Mouse (Mus musculus): ENCODE results near the gene Mttp. TPM values are rescaled to one million over a fixed set of nuclear protein-coding genes. Genes with fewer than 3 reads are reported as not detected.
A peak's percentile ranks its signal among the peaks of the same experiment; 100 is the strongest.

Mttp gene
- total RNA-seq, 2 experiments from 2014 or later: 4.0 to 4.1 TPM

DNA sequence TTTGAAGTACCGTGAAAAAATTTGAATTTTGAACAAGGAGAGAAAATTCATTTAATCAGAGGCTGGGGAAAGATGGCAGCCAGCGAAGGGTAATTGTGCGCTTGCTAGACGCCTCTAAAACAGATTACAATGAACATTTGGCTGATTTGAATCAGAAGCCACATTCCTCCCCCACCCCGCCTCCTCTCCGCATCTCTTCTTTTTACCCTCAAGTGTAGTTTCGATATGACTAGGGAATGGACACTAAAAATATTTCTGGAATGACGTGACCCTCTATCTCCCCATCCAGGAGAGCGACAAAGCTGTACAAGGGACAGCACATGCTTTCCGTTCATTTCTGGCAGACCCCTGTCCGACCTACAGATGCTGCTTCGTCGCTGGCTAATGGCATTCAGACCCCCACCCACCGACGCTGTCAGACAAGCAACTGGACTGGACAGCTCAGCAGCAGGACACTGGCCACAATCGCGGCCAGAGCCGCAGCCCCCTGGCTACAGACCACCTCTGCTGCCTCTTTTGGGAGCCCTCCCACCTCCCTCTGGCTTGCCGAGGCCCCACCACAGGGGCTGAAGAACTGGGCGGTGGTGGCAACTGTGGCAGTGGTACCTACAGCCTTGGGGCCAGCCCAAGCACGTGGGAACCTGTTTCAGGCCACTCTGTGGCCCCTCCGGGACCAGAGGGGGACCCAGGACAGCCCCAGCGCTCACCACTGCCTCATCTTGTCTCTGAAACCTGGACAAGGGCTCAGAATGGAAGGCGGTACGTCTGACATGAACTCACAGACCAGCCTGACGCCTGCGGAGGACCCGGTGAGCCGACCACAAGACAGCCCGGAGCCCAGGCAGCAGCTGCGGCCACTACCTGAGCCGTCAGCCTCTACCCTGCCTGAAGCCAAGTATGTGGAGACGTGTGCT is 79.8 kb downstream of the Mttp start, which contains the start of gene 1110002E22Rik:
Gene 1110002E22Rik, plus strand, starts transcription at position 321 of the 914 bp plus-strand sequence.
- intact Hi-C loops (cut with DNase I): no loop called here
- peak; percentile 48 to 67 for DNase-seq (ENCODE audit: low spot score in 2 of 2)

GRCm38 (mm10) chr3:138063731-138064329 is 80.9 kb downstream of the Mttp start:
- intact Hi-C loops (cut with DNase I): no loop called here
- peak in 1 of 2 experiments; percentile 43 for DNase-seq (ENCODE audit: low spot score in 2 of 2)

GRCm38 (mm10) chr3:138062673-138063072 is 82.1 kb downstream of the Mttp start:
- intact Hi-C loops (cut with DNase I): no loop called here

GRCm38 (mm10) chr3:138061205-138061911 is 83.4 kb downstream of the Mttp start:
- DNase-seq (ENCODE audit: low spot score in 2 of 2): no peak
- intact Hi-C loops (cut with DNase I): no loop called here

More at GRCm38 (mm10) chr3:138062673-138063072, 82.1 kb downstream of the Mttp start:
- DNase-seq (ENCODE audit: low spot score in 2 of 2): no peak

GRCm38 (mm10) chr3:138060429-138060828 is 84.3 kb downstream of the Mttp start:
- no peak for DNase-seq (ENCODE audit: low spot score in 2 of 2)

DNA sequence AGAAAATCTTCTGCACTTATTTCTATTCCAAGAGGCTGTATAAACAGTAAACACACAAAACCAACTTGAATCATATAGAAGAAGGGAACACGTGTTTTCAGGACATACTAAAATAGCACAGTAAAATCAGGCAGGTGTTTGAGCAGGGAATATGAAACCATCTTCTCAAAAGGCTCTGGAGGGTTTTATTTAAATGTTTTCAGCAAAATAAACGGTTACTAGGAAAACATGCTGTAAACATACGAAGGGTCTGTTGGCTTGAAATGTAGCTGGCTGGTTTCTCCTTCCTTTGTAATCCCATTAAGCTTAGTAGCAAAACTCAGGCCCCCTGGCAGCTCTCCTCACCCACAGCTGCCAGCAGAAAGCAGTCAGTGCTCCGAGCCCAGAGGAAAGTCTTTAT is 86.5 kb downstream of the Mttp start:
- intact Hi-C loops (cut with DNase I): no loop called here
- DNase-seq (ENCODE audit: low spot score in 2 of 2): no peak

More at GRCm38 (mm10) chr3:138060429-138060828, 84.3 kb downstream of the Mttp start:
- intact Hi-C loops (cut with DNase I): no loop called here

DNA sequence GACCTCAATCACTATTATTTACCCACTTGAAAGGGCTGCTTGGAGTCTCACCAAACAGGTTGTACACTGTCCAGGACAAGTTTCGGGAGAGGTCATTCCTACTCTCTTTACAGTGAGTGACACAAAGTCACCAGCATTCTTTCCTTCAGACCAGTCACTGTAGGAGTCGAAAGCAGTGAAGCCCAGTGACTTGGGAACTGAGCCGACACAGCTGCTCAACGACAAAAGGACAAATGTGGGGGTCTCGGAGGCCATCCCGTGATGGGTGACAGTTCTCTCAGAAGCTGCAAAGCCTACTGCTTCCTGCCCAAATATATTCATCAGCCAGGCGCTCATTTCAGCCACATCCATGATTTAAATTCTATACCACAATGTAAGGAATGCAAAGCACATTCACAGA is 87.8 kb downstream of the Mttp start:
- intact Hi-C loops (cut with DNase I): no loop called here
- no peak for DNase-seq (ENCODE audit: low spot score in 2 of 2)

GRCm38 (mm10) chr3:138053969-138054368 is 90.8 kb downstream of the Mttp start:
- no peak for DNase-seq (ENCODE audit: low spot score in 2 of 2)
- intact Hi-C loops (cut with DNase I): no loop called here

DNA sequence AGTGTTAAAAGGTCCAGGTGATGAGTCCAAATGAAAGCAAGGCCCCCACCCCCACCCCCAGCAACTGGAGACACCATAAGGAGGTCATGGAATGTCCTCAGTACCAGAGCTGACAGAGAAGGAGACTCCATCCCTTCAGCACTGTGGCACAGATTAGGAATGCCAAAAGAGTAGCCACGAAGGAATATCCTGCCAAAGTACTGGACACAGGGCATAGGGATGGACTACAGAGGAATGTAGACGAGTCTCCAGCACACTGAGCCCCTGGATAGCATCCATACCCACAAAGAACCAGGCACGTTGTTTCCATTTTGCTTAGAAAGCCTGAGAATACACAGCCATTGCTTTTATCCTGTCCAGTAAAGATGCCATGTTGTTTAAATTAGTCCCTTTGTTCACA is 93.3 kb downstream of the Mttp start:
- intact Hi-C loops (cut with DNase I): no loop called here
- no peak for DNase-seq (ENCODE audit: low spot score in 2 of 2)

DNA sequence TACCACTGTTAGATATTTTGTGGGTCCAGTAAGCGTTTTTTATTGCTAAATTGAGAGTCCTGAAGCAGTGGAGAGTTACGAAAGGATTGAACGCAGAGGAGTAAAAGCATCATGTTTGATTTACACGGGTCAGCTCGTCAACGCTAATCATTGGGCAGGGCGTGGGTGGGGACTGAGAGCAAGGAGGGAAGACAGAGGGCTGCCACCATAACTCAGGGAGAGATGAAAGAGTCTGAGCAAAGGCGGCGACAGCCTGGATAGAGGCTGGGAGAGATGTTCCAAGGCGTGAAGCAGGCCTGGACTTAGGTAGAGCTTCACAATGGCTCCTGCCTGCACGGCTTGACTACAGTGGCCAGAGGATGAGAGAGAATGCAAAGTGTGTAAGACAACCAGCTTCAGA is 94.0 kb downstream of the Mttp start:
- intact Hi-C loops (cut with DNase I): no loop called here
- DNase-seq (ENCODE audit: low spot score in 2 of 2): no peak

- intact Hi-C loops (cut with DNase I): no loop called here
- DNase-seq (ENCODE audit: low spot score in 2 of 2): no peak
Measured at GRCm38 (mm10) chr3:138049555-138049954, 95.2 kb downstream of the Mttp start.

DNA sequence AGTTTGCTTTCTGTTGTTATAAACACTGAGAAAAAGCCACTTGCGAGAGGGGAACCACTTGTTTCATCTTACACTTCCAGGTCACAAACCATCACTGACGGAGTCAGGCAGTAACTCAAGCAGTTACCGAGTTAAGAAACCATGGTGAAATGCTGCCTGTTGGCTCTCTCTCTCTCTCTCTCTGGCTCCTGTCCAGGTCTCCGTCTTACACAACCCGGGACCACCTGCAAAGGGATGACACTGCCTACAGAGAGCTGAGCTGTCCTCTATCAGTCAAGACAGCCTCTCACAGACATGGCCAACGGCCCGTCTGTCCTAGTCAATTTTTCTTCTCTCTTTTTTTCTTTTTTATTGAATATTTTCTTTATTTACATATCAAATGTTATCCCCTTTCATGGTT is 101.5 kb downstream of the Mttp start:
- intact Hi-C loops (cut with DNase I): no loop called here
- no peak for DNase-seq (ENCODE audit: low spot score in 2 of 2)

- intact Hi-C loops (cut with DNase I): no loop called here
- DNase-seq (ENCODE audit: low spot score in 2 of 2): no peak
Measured at GRCm38 (mm10) chr3:138041591-138042301, 103.0 kb downstream of the Mttp start.

DNA sequence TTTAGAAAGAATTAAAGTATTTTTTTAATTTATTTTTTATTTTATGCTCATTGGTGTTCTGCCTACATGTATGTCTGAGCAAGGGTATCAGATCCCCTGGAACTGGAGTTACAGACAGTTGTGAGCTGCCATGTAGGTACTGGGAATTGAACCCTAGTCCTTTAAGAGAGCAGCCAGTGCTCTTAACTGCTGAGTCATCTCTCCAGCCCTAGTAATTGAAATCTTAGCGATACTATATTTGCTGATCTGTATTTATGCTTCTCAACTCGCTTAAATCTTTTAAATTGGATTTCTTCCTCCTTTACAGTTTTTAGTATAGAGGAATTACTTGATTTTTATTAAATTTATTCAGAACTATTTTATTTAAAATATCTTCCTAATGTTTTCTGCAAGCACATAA is 103.8 kb downstream of the Mttp start:
- intact Hi-C loops (cut with DNase I): no loop called here
- DNase-seq (ENCODE audit: low spot score in 2 of 2): no peak

Other genes starting within 250 kb of the Mttp start
- 10 to 100 TPM; 67.3 to 79.5 TPM for gene Lamtor3, start 226.5 kb downstream of the Mttp start, total RNA-seq (2021)
- gene Dapp1, start 163.4 kb downstream of the Mttp start, total RNA-seq (2021): 1 to 10 TPM; 2.9 to 3.0 TPM
- 1 to 10 TPM; 3.0 to 3.6 TPM for gene 1110002E22Rik, start 79.9 kb downstream of the Mttp start, total RNA-seq (2021)
- gene Gm5105, start 77.6 kb downstream of the Mttp start, total RNA-seq (2021): not detected
- gene Trmt10a, start 1.5 kb downstream of the Mttp start, total RNA-seq (2021): 1 to 10 TPM; 6.5 to 7.7 TPM
- not detected for gene 4930579F01Rik, start 48.9 kb upstream of the Mttp start, total RNA-seq (2021)
- gene Adh7, start 72.8 kb upstream of the Mttp start, total RNA-seq (2021): under 1 TPM; 0.08 to 0.09 TPM
- gene Adh1, start 116.0 kb upstream of the Mttp start, total RNA-seq (2021): under 1 TPM; 0.64 to 0.89 TPM
- gene Adh6a, start 168.3 kb upstream of the Mttp start, total RNA-seq (2021): not detected
- gene Adh6b, start 196.8 kb upstream of the Mttp start, total RNA-seq (2021): under 1 TPM in 1 of 2 experiments, not detected in 1; 0.25 TPM

All from left cerebral cortex, postnatal 14 days (tissue).